Comparison of ENCODE assay signal across 9 mouse cellular contexts in genomic region chr2:74762522-74763244, GRCm38 (mm10). TPM values are rescaled to one million over a fixed set of nuclear protein-coding genes. Genes with fewer than 3 reads are reported as not detected.
DNase-seq lines count a peak whose midpoint lies in the region; ATAC-seq and TF ChIP-seq lines count a peak whose summit lies in the region.
"Had no signal": no experiment of that assay in that cellular context is flagged by ENCODE, and none has a peak within 500 bp of the region (broad histone marks: within the 10 kb centered on the region; RNA-seq: fewer than 3 reads in every experiment).

Hoxd1 (plus strand) TSS chr2:74762980.

- intact Hi-C loops in heart, postnatal 25 days (cut with DNase I) = no loop called here

- H3K4me1 ChIP-seq in forebrain, postnatal 0 days (ENCODE audit: insufficient read depth) = 0 out of 2 replicates have a peak, but pooled peaks cover 3% of the 10 kb centered on the region
- H3K4me1 ChIP-seq in midbrain, embryonic 11.5 days (ENCODE audit: control insufficient read depth, insufficient read depth, low read length) = peaks cover 14% of the 10 kb centered on the region

- H3K36me3 ChIP-seq in forebrain, postnatal 0 days (ENCODE audit: insufficient read depth) = no peaks in the 10 kb centered on the region
- no peaks in the 10 kb centered on the region for H3K36me3 ChIP-seq in midbrain, embryonic 11.5 days (ENCODE audit: control insufficient read depth, insufficient read depth, low read length)

- ATAC-seq in forebrain, postnatal 0 days = peak; percentile 58; the same call in 1 of the 2 replicates
- peak; percentile 86 for ATAC-seq in midbrain, embryonic 11.5 days (ENCODE audit: low FRiP score)
- no peak for ATAC-seq in erythroblast, adult 5-6 weeks (replicated peaks; ENCODE audit: low FRiP score, poor library complexity, severe bottlenecking)

- peak; percentile 95 for DNase-seq in heart, adult 11 months
- no peak for DNase-seq in heart, postnatal 25 days (ENCODE audit: low spot score)
- peak; percentile 82 for DNase-seq in adrenal gland, adult 2 months
- DNase-seq in forebrain, postnatal 0 days = no peak
- DNase-seq in kidney, adult 8-10 months = peak; percentile 46 to 50
- DNase-seq in midbrain, embryonic 11.5 days (ENCODE audit: low spot score, missing footprints) = peak; percentile 95
- DNase-seq in Muller cell, postnatal 12 days (ENCODE audit: inconsistent ontology term) = no peak

- peak within 1 kb of the TSS; percentile 90 for H3K4me2 ChIP-seq in forebrain, postnatal 0 days (ENCODE audit: low read depth)
- H3K4me2 ChIP-seq in midbrain, embryonic 11.5 days = peak within 1 kb of the TSS; percentile 72

- H3K9me3 ChIP-seq in forebrain, postnatal 0 days (ENCODE audit: low read length) = no peaks in the 10 kb centered on the region
- H3K9me3 ChIP-seq in midbrain, embryonic 11.5 days (ENCODE audit: control insufficient read depth, low read length) = no peaks in the 10 kb centered on the region

- peak within 1 kb of the TSS; percentile 43 for H3K4me3 ChIP-seq in forebrain, postnatal 0 days (ENCODE audit: low read depth, low read length)
- H3K4me3 ChIP-seq in midbrain, embryonic 11.5 days (ENCODE audit: low read depth, low read length) = peak within 1 kb of the TSS; percentile 45

- H3K27me3 ChIP-seq in forebrain, postnatal 0 days (ENCODE audit: insufficient read depth, low read length) = peaks cover 69% of the 10 kb centered on the region
- H3K27me3 ChIP-seq in midbrain, embryonic 11.5 days (ENCODE audit: control insufficient read depth, insufficient read depth, low read length) = peaks cover 74% of the 10 kb centered on the region
- H3K27me3 ChIP-seq: CH12.LX had no signal

- TF ChIP-seq CTCF in forebrain, postnatal 0 days (IDR thresholded peaks at IDR 0.05; ENCODE audit: low read depth) = no peak

- H3K9ac ChIP-seq in forebrain, postnatal 0 days = 0 out of 2 replicates have a peak within 1 kb of the TSS, but pooled peaks have one; percentile 3
- H3K9ac ChIP-seq in midbrain, embryonic 11.5 days (ENCODE audit: low read length) = no peak within 1 kb of the TSS

- H3K27ac ChIP-seq in forebrain, postnatal 0 days (ENCODE audit: low read depth, low read length) = no peak within 1 kb of the TSS
- no peak within 1 kb of the TSS for H3K27ac ChIP-seq in midbrain, embryonic 11.5 days (ENCODE audit: low read depth, low read length)

- WGBS in forebrain, postnatal 0 days = under 1% methylated on average over 56 of the region's 61 CpGs
- under 1% methylated on average over 56 of the region's 61 CpGs for WGBS in midbrain, embryonic 11.5 days

RNA-seq across cellular contexts. Expression of gene Hoxd1, which starts in this region (rescaled TPM):
- not detected for total RNA-seq in heart, postnatal 25 days (2021)
- not detected for total RNA-seq in adrenal gland, adult 2 months (2021)
- not detected in 2 replicates for polyA plus RNA-seq in adrenal gland, adult 2 months (2012; rRNA removed)
- total RNA-seq in forebrain, postnatal 0 days (2014; rRNA removed) = not detected in 2 replicates
- not detected in 2 replicates for polyA plus RNA-seq in forebrain, postnatal 0 days (2015; fragmentation: Nextera tagmentation; extraction: Ambion mirVana)
- polyA plus RNA-seq in midbrain, embryonic 11.5 days (2014; fragmentation: Nextera tagmentation; extraction: Ambion mirVana) = not detected in 2 replicates
- total RNA-seq in erythroblast, adult 5-6 weeks (2015; ENCODE audit: low replicate concordance) = not detected in 2 replicates
- not detected in 2 replicates for total RNA-seq in erythroblast, adult 5-6 weeks (2017; ENCODE audit: low replicate concordance)
- total RNA-seq: CH12.LX had no signal

Comparison
In these comparisons a context has a peak if more than half of its experiments do, and no peak if none do; other contexts are left out.
1. DNase-seq: peak in heart, adult 11 months (single experiment) and kidney, adult 8-10 months (2 of 2); none in heart, postnatal 25 days (single experiment), forebrain, postnatal 0 days (single experiment) and Muller cell, postnatal 12 days (single experiment).
2. Peak in DNase-seq in adrenal gland, adult 2 months; RNA of the gene not detected or under 1 TPM.
3. Peak in ATAC-seq, H3K4me3 ChIP-seq, H3K9ac ChIP-seq and H3K4me2 ChIP-seq in forebrain, postnatal 0 days; RNA of the gene not detected or under 1 TPM.
4. Peak in DNase-seq, ATAC-seq, H3K4me3 ChIP-seq and H3K4me2 ChIP-seq in midbrain, embryonic 11.5 days; RNA of the gene not detected or under 1 TPM.